Mouse (Mus musculus) embryonic stem cell, embryonic (primary cell): ENCODE results near the gene Tas1r3.

Source experiments
- CTCF ChIA-PET, 4 experiments: fragments of 300-600 bp in 2 of 4; fragments of 350-600 bp in 2 of 4; sonication (Branson Sonifier 250); formaldehyde crosslinking; loops; one replicate each; lab custom pipeline; 2022; ENCODE audit warnings: inconsistent platforms in 2 of 4; lab: Charles Lee
- POLR2A ChIA-PET, 4 experiments: fragments of 300-600 bp in 2 of 4; fragments of 350-600 bp in 2 of 4; sonication (Branson Sonifier 250); formaldehyde crosslinking; loops; one replicate each; lab custom pipeline; 2022; ENCODE audit warnings: antibody characterized with exemption in 4 of 4, inconsistent platforms in 1 of 4; lab: Charles Lee

Tas1r3 gene

GRCm38 (mm10) chr4:155840076-155841002 is 22.8 kb downstream of the Tas1r3 start:
- ChIA-PET CTCF (interaction anchor here in 2 of 4 experiments (0.6 to 1.7 kb wide), 6 partner anchors 8 to 119 kb away, joined by 3 to 8 read pairs (median 4); partner anchors contain the start of genes Acap3 (in 1 of the 2), Aurkaip1 (in 1 of the 2), Cptp (in 1 of the 2) and Ints11 (in 1 of the 2)), POLR2A (interaction anchor here (0.6 to 3.4 kb wide), 36 partner anchors 7 to 409 kb away, joined by 3 to 15 read pairs (median 4); partner anchors contain the start of genes Aurkaip1 (in 3 of the 4), Ccnl2 (in 2 of the 4), Cptp (in 2 of the 4) and Ints11 (in 2 of the 4))

GRCm38 (mm10) chr4:155839483-155839910 is 23.7 kb downstream of the Tas1r3 start, which contains the start of gene Mxra8:
Gene Mxra8, plus strand, starts transcription at chr4:155839680.
- ChIA-PET CTCF (interaction anchor here in 1 of 4 experiments (1.2 to 1.7 kb wide), 2 partner anchors 65 to 117 kb away, joined by 3 read pairs; no protein-coding TSS in a partner anchor), POLR2A (interaction anchor here (0.7 to 2.1 kb wide), 15 partner anchors 8 to 353 kb away, joined by 3 to 12 read pairs (median 4); partner anchors contain the start of genes Ccnl2 (in 2 of the 4), Aurkaip1 (in 1 of the 4), B3galt6 (in 1 of the 4) and C1qtnf12 (in 1 of the 4))

- ChIA-PET POLR2A (interaction anchor here in 2 of 4 experiments (0.7 to 2.0 kb wide), 10 partner anchors 9 to 354 kb away, joined by 3 to 7 read pairs (median 4); partner anchors contain the start of genes Ccnl2 (in 2 of the 2), B3galt6 (in 1 of the 2), Cptp (in 1 of the 2) and Ints11 (in 1 of the 2)), CTCF (interaction anchor here in 1 of 4 experiments (1.2 to 1.7 kb wide), 2 partner anchors 66 to 116 kb away, joined by 3 read pairs; no protein-coding TSS in a partner anchor)
Observed at GRCm38 (mm10) chr4:155838187-155839153, 24.7 kb downstream of the Tas1r3 start.

GRCm38 (mm10) chr4:155837404-155838010 is 25.7 kb downstream of the Tas1r3 start:
- POLR2A ChIA-PET: interaction anchor here in 1 of 4 experiments (0.7 kb wide), 1 partner anchor 10 kb away, joined by 11 read pairs; no protein-coding TSS in a partner anchor
- CTCF ChIA-PET: no interaction called here

- ChIA-PET POLR2A (interaction anchor here (0.6 to 4.2 kb wide), 38 partner anchors 8 to 585 kb away, joined by 3 to 19 read pairs (median 4); partner anchors contain the start of genes Acap3 (in 2 of the 4), Ccnl2 (in 2 of the 4), Dvl1 (in 2 of the 4) and Pusl1 (in 2 of the 4)), CTCF (interaction anchor here (0.5 to 1.6 kb wide), 46 partner anchors 8 to 276 kb away, joined by 3 to 13 read pairs (median 4); partner anchors contain the start of genes Mrpl20 (in 2 of the 4), 9430015G10Rik (in 1 of the 4), Acap3 (in 1 of the 4) and Cptp (in 1 of the 4))
Observed at GRCm38 (mm10) chr4:155833836-155834235, 29.3 kb downstream of the Tas1r3 start.

GRCm38 (mm10) chr4:155833234-155833633 is 29.9 kb downstream of the Tas1r3 start:
- POLR2A ChIA-PET: interaction anchor here in 3 of 4 experiments (0.7 to 4.2 kb wide), 32 partner anchors 8 to 402 kb away, joined by 3 to 19 read pairs (median 4); partner anchors contain the start of genes Acap3 (in 2 of the 3), Ccnl2 (in 2 of the 3), Dvl1 (in 2 of the 3) and Pusl1 (in 2 of the 3)
- CTCF ChIA-PET: interaction anchor here in 3 of 4 experiments (0.6 to 1.6 kb wide), 35 partner anchors 8 to 276 kb away, joined by 3 to 13 read pairs (median 4); partner anchors contain the start of genes 9430015G10Rik (in 1 of the 3), Acap3 (in 1 of the 3), Cptp (in 1 of the 3) and Dvl1 (in 1 of the 3)

GRCm38 (mm10) chr4:155832321-155832720 is 30.8 kb downstream of the Tas1r3 start:
- CTCF ChIA-PET: interaction anchor here in 2 of 4 experiments (0.9 to 1.8 kb wide), 4 partner anchors 9 to 30 kb away, joined by 3 to 8 read pairs (median 4); partner anchors contain the start of gene Mrpl20 (in 1 of the 2)
- POLR2A ChIA-PET: interaction anchor here in 3 of 4 experiments (0.9 to 12.6 kb wide), 13 partner anchors 8 to 115 kb away, joined by 3 to 236 read pairs (median 6); partner anchors contain the start of genes Ccnl2 (in 2 of the 3), Acap3 (in 1 of the 3), Cptp (in 1 of the 3) and Ints11 (in 1 of the 3)

- POLR2A ChIA-PET: interaction anchor here in 3 of 4 experiments (0.6 to 12.6 kb wide), 20 partner anchors 9 to 372 kb away, joined by 3 to 236 read pairs (median 4); partner anchors contain the start of genes Ccnl2 (in 2 of the 3), Mrpl20 (in 2 of the 3), 9430015G10Rik (in 1 of the 3) and Acap3 (in 1 of the 3)
- CTCF ChIA-PET: interaction anchor here in 3 of 4 experiments (0.6 to 1.8 kb wide), 5 partner anchors 10 to 319 kb away, joined by 3 to 8 read pairs (median 4); partner anchors contain the start of gene Mrpl20 (in 1 of the 3)
Observed at GRCm38 (mm10) chr4:155831831-155832230, 31.3 kb downstream of the Tas1r3 start.

GRCm38 (mm10) chr4:155831205-155831766 is 31.9 kb downstream of the Tas1r3 start, which contains the start of gene Aurkaip1:
Gene Aurkaip1, plus strand, starts transcription at chr4:155831272.
- CTCF ChIA-PET: interaction anchor here in 3 of 4 experiments (0.6 to 1.8 kb wide), 6 partner anchors 10 to 318 kb away, joined by 3 to 8 read pairs (median 4); partner anchors contain the start of gene Mrpl20 (in 1 of the 3)
- POLR2A ChIA-PET: interaction anchor here in 3 of 4 experiments (0.6 to 12.6 kb wide), 21 partner anchors 9 to 373 kb away, joined by 3 to 236 read pairs (median 4); partner anchors contain the start of genes Ccnl2 (in 2 of the 3), Mrpl20 (in 2 of the 3), 9430015G10Rik (in 1 of the 3) and Acap3 (in 1 of the 3)

GRCm38 (mm10) chr4:155830596-155830995 is 32.6 kb downstream of the Tas1r3 start:
- CTCF ChIA-PET: interaction anchor here in 2 of 4 experiments (0.5 to 0.6 kb wide), 2 partner anchors 33 to 201 kb away, joined by 3 to 7 read pairs; no protein-coding TSS in a partner anchor

GRCm38 (mm10) chr4:155829866-155830265 is 33.3 kb downstream of the Tas1r3 start:
- ChIA-PET POLR2A (interaction anchor here in 1 of 4 experiments (1.2 to 12.6 kb wide), 5 partner anchors 8 to 126 kb away, joined by 4 to 236 read pairs (median 15); partner anchors contain the start of genes Ccnl2, Mrpl20 and Ssu72), CTCF (no interaction called here)

More at GRCm38 (mm10) chr4:155830596-155830995, 32.6 kb downstream of the Tas1r3 start:
- POLR2A ChIA-PET: interaction anchor here in 1 of 4 experiments (1.2 to 12.6 kb wide), 5 partner anchors 9 to 127 kb away, joined by 4 to 236 read pairs (median 15); partner anchors contain the start of genes Ccnl2, Mrpl20 and Ssu72

GRCm38 (mm10) chr4:155823443-155823842 is 39.7 kb downstream of the Tas1r3 start:
- POLR2A ChIA-PET: interaction anchor here in 3 of 4 experiments (0.6 to 12.6 kb wide), 14 partner anchors 10 to 222 kb away, joined by 3 to 236 read pairs (median 5); partner anchors contain the start of genes Ccnl2 (in 2 of the 3), Acap3 (in 1 of the 3), Mrpl20 (in 1 of the 3) and Mxra8 (in 1 of the 3)
- CTCF ChIA-PET: interaction anchor here in 2 of 4 experiments (0.5 to 2.2 kb wide), 3 partner anchors 10 to 81 kb away, joined by 4 to 6 read pairs (median 5); partner anchors contain the start of gene Ccnl2 (in 1 of the 2)

- ChIA-PET POLR2A (interaction anchor here in 2 of 4 experiments (0.6 to 12.6 kb wide), 4 partner anchors 10 to 271 kb away, joined by 3 to 236 read pairs (median 9); partner anchors contain the start of genes Aurkaip1 (in 1 of the 2), Ccnl2 (in 1 of the 2) and Mrpl20 (in 1 of the 2)), CTCF (interaction anchor here in 2 of 4 experiments (0.6 to 0.8 kb wide), 6 partner anchors 13 to 485 kb away, joined by 3 to 13 read pairs (median 4); no protein-coding TSS in a partner anchor)
Observed at GRCm38 (mm10) chr4:155821025-155821424, 42.1 kb downstream of the Tas1r3 start.

- ChIA-PET CTCF (no interaction called here), POLR2A (interaction anchor here in 2 of 4 experiments (1.0 to 17.8 kb wide), 6 partner anchors 9 to 193 kb away, joined by 3 to 236 read pairs (median 3); partner anchors contain the start of genes Aurkaip1 (in 1 of the 2) and Mrpl20 (in 1 of the 2))
Observed at GRCm38 (mm10) chr4:155817533-155817932, 45.6 kb downstream of the Tas1r3 start.
